Mouse (Mus musculus) ovary, adult 18-20 months (tissue): ENCODE data around the gene B4galt1.

Source experiments
- DNase-seq: peaks from one replicate; pipeline ENCODE4 v3.0.0; 2022; ENCODE audit warnings: low spot score, mixed read lengths

B4galt1 gene

DNA sequence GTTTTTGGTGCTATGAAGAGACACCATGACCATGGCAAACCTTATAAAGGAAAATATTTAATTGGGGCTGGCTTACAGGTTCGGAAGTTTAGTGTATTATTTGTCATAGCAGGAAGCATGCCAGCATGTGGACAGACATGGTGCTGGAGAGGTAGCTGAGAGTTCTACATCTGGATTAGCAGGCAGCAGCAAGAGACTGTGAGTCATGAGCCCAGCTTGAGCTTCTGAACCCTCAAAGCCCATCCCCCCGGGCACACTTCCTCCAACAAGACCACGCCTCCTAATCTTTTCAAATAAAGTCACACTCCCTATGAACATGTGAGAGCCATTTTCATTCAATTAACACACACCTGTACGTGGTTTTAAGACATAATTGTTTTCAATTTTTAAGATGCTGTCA lies 77.4 kb downstream of the B4galt1 start:
- DNase-seq: no peak

DNA sequence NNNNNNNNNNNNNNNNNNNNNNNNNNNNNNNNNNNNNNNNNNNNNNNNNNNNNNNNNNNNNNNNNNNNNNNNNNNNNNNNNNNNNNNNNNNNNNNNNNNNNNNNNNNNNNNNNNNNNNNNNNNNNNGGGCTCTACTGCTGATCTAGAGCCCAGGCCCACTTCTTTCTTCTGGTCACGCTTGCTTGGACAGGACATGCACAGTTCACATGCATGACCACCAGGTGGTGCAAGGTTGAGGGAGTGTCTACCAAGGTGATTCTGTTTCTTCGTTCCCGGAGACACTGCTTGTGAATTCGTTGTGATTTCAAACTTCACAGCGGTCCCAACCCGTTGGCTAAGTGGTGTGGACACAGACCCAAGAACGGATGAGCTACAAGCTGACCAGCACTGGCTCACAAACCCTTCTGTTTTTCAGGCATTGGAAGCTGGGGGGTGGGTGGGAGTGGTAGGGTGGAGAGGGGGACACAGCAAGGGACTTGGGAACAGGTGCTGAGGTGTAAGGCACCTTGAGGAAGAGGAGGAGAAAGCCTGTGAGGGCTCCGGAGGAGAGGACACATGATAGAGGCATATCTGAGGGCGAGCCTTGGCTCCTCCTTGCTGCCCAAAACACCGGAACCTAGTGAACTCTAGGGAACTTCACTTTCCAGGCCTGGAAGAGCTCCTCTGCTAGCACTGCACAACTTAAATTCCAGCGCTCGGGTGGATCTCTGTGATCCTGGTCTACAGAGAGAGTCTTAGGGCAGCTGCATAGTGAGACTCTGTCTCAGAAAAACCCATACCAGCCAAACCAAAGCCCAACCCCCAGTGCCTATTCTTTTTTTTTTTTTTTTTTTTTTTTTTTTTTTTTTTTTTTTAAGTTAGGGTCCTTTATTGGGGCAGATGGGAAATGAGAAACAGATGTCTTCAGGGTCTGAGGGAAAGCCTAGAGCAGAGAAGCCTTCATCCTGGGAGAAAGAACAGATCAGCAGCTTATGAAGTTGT lies 79.2 kb downstream of the B4galt1 start:
- DNase-seq: peak; percentile 53

DNA sequence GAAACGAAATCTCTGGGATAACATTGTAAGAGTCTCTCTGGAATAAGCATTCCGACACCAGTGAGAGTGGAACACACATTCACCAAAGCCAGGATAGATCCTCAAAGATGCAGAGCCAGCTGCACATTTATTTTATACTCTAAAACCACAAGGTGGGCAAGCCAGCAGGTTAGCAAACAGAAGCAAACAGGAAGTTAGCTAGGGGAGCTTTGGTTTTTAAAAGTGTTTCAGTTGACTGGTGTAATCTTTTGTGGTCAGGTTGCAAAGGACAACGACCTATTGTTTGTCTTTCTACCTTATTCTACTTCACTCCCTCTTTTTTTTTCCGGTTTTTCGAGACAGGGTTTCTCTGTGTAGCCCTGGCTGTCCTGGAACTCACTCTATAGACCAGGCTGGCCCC lies 93.9 kb downstream of the B4galt1 start:
- DNase-seq: no peak

DNA sequence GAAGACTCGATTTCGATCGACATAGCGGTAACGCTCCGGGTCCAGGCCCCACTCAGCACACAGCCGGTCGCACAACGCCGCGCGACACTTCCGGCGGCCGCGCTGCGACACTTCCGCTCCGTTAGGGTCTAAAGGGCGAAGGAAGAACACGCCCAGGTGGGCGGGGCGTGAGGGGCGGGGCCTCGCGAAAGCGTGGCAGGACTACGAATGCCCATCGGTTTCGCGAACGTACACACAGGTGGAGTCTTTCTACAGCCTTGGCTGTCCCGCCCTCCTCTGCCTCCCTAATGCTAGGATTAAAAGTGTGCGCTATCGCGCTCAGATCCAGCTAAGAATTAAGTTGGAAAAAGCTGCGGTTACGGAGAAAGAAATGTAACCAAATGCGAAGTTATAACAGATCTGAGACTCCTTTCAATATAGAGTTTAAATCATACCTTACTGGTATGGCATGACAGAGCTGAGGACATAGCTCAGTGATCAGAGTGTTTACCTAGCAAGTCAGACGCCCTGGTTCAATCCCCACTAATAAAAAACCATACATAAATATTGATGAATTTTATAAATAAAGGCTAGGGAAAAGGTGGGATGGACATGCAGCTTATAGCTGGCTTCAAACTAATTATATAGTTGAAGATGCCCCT lies 95.9 kb downstream of the B4galt1 start, which contains the start of gene Smu1:
Gene Smu1, minus strand, starts transcription at position 144 of the 641 bp plus-strand sequence.
- DNase-seq: peak; percentile 89

DNA sequence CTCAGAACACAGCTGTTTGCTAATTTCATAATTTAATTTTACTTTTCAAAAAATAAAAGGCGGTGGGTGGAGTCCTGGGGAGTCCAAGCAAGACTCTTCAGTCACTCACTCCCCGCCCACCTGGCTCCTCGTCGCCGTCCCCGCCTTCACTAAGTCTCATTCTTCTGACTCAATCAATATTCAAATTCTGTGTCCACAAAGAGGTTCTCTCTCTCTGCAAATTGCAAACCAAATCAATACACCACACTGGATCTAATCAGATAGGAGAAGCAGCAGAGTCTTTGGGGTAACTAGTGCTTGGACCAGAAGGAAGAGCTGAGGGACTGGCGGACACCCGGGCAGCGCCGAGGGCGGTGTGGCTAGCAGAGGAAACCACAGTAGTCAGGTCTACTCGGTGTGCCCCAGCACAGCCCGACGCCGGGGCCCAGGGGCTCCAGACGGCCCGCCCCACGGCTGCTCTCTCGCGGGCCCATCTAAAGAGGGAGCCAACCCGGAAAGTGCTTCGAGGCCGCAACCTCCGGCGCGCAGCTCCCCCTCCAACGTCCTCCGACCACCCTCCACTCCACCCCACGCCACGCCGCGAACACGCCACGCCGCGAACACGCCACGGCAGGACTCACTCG lies 96.5 kb downstream of the B4galt1 start:
- no peak for DNase-seq
